Mouse (Mus musculus) megakaryocyte-erythroid progenitor cell, adult 5 weeks (primary cell): ENCODE results near the gene Selplg. TPM values are rescaled to one million over a fixed set of nuclear protein-coding genes. Genes with fewer than 3 reads are reported as not detected.

Source experiments
- polyA plus RNA-seq: library from polyadenylated mRNA; stranded (reverse); fragments of >175 nt; gene quantifications from 2 replicates; pipeline ENCODE4 v1.2.3, GENCODE M21; 2012

Selplg gene
- polyA plus RNA-seq = 613 and 855 TPM in 2 replicates

GRCm38 (mm10) chr5:113832490-113832901, at the start of gene Selplg:
Selplg (minus strand) TSS chr5:113832644.

GRCm38 (mm10) chr5:113800280-113800679, 32.2 kb downstream of the Selplg start, which contains the start of gene Tmem119:
Tmem119 (minus strand) TSS chr5:113800516.

GRCm38 (mm10) chr5:113772450-113772895, 60.0 kb downstream of the Selplg start, which contains the start of the genes Sart3 and Iscu:
Sart3 (minus strand) TSS chr5:113772510.
Iscu (plus strand) TSS chr5:113772748.

Other genes with a start within 250 kb of the Selplg start
- gene Cmklr1, start 182.2 kb downstream of the Selplg start, polyA plus RNA-seq = 0.16 and 0.39 TPM in 2 replicates
- gene 1700069L16Rik, start 107.9 kb downstream of the Selplg start, polyA plus RNA-seq = not detected in 2 replicates
- 2.9 and 3.0 TPM in 2 replicates for gene Ficd, start 96.8 kb downstream of the Selplg start, polyA plus RNA-seq
- 32.5 and 52.4 TPM in 2 replicates for gene Sart3, start 60.1 kb downstream of the Selplg start, polyA plus RNA-seq
- 69.6 and 75.8 TPM in 2 replicates for gene Iscu, start 59.9 kb downstream of the Selplg start, polyA plus RNA-seq
- 6.4 and 11.3 TPM in 2 replicates for gene Tmem119, start 32.1 kb downstream of the Selplg start, polyA plus RNA-seq
- gene Coro1c, start 76.1 kb upstream of the Selplg start, polyA plus RNA-seq = 39.9 and 42.0 TPM in 2 replicates
- gene Ssh1, start 161.2 kb upstream of the Selplg start, polyA plus RNA-seq = 10.6 and 13.3 TPM in 2 replicates
- not detected in 2 replicates for gene Dao, start 171.1 kb upstream of the Selplg start, polyA plus RNA-seq
- gene Usp30, start 232.8 kb upstream of the Selplg start, polyA plus RNA-seq = 7.3 and 8.9 TPM in 2 replicates